Mouse (Mus musculus) heart, embryonic 16.5 days (tissue): ENCODE results near the gene Olfr372. TPM values are rescaled to one million over a fixed set of nuclear protein-coding genes. Genes with fewer than 3 reads are reported as not detected.
"Not testable (repeated sequence)": the region's sequence is repeated elsewhere in the genome, so short reads cannot be mapped to it uniquely, and the experiment has no call there.

Source experiments
- ATAC-seq: fragments of 200-750 bp; cut with Nextera tagmentation; replicated peaks from 2 replicates; pipeline ENCODE4 v1.8.0; 2017; ENCODE audit warnings: moderate number of reproducible peaks; ENCODE audit not compliant: insufficient read depth, low FRiP score; ENCODE audit errors: extremely low read depth
- H3K27ac ChIP-seq: fragments of 300-500 bp; sonication (generic); 2 replicates; pipeline ENCODE4 v1.5.1; 2014; ENCODE audit warnings: mild to moderate bottlenecking, low read length, control low read depth, moderate library complexity
- H3K27me3 ChIP-seq: fragments of 300-500 bp; sonication (generic); 2 replicates; pipeline ENCODE4 v1.6.1; 2014; ENCODE audit warnings: low read length, mixed read lengths; ENCODE audit not compliant: control insufficient read depth, insufficient read depth
- H3K36me3 ChIP-seq: fragments of 300-500 bp; sonication (generic); 2 replicates; pipeline ENCODE4 v1.6.1; 2014; ENCODE audit not compliant: control insufficient read depth, insufficient read depth
- H3K4me1 ChIP-seq: fragments of 300-500 bp; sonication (generic); 2 replicates; pipeline ENCODE4 v1.6.1; 2014; ENCODE audit warnings: low read length, mixed read lengths; ENCODE audit not compliant: control insufficient read depth, insufficient read depth
- H3K4me2 ChIP-seq: fragments of 300-500 bp; sonication (generic); 2 replicates; pipeline ENCODE4 v1.6.1; 2014; ENCODE audit warnings: low read depth, mild to moderate bottlenecking, control low read depth, low read length
- H3K4me3 ChIP-seq: fragments of 300-500 bp; sonication (generic); 2 replicates; pipeline ENCODE4 v1.5.1; 2014; ENCODE audit warnings: mild to moderate bottlenecking, control low read depth, low read length
- H3K9ac ChIP-seq: fragments of 300-500 bp; sonication (generic); 2 replicates; pipeline ENCODE4 v1.6.1; 2014; ENCODE audit warnings: low read length, control low read depth
- H3K9me3 ChIP-seq: fragments of 300-500 bp; sonication (generic); replicated peaks from 2 replicates; pipeline ENCODE4 v1.6.1; 2016; ENCODE audit warnings: low read length; ENCODE audit not compliant: control insufficient read depth
- WGBS: fragments of 180-500 bp; shearing (Covaris S2); extraction: QIAGEN DNeasy Blood & Tissue Kit; methylation state at CpG from one replicate; pipeline ENCODE4 v1.1.7; 2014; 5-methylcytosine and 5-hydroxymethylcytosine counted together
- polyA plus RNA-seq: library from polyadenylated mRNA; unstranded; fragments of >200 nt; fragmentation: Nextera tagmentation; extraction: Ambion mirVana; gene quantifications from 2 replicates; pipeline ENCODE4 v1.2.1, GENCODE M21; 2015

The Olfr372 gene
- not detected in 2 replicates for polyA plus RNA-seq

GRCm38 (mm10) chr8:72040918-72041317, at the start of gene Olfr372:
TSS of gene Olfr372 (plus strand) at chr8:72041218.
- 67% methylated on average over 4 of the region's 4 CpGs for WGBS
- H3K27ac ChIP-seq, H3K4me2 ChIP-seq, H3K9me3 ChIP-seq, ATAC-seq, H3K4me1 ChIP-seq, H3K9ac ChIP-seq, H3K4me3 ChIP-seq, H3K27me3 ChIP-seq, H3K36me3 ChIP-seq: not testable (repeated sequence)

- ATAC-seq: no peak
- no peaks in the 10 kb centered on the region for H3K9me3 ChIP-seq
- H3K27ac ChIP-seq: no peak overlapping the region
- no peaks in the 10 kb centered on the region for H3K4me1 ChIP-seq
- H3K9ac ChIP-seq: no peak overlapping the region
- H3K36me3 ChIP-seq: no peaks in the 10 kb centered on the region
- WGBS: 56% methylated on average over 1 of the region's 1 CpGs
- H3K4me3 ChIP-seq: no peak overlapping the region
- no peaks in the 10 kb centered on the region for H3K27me3 ChIP-seq
- no peak overlapping the region for H3K4me2 ChIP-seq
Observed at GRCm38 (mm10) chr8:71999434-71999833, 41.6 kb upstream of the Olfr372 start.

- Histone ChIP-seq H3K4me3 (no peak overlapping the region), H3K27me3 (no peaks in the 10 kb centered on the region), H3K4me1 (no peaks in the 10 kb centered on the region), H3K36me3 (no peaks in the 10 kb centered on the region), H3K27ac (no peak overlapping the region), H3K9me3 (no peaks in the 10 kb centered on the region), H3K4me2 (no peak overlapping the region), H3K9ac (no peak overlapping the region)
- 48% methylated on average over 3 of the region's 3 CpGs for WGBS
- no peak for ATAC-seq
Observed at GRCm38 (mm10) chr8:72000223-72000622, 40.8 kb upstream of the Olfr372 start.

- H3K4me3 ChIP-seq: no peak overlapping the region
- no peak for ATAC-seq
- no peak overlapping the region for H3K4me2 ChIP-seq
- no peak overlapping the region for H3K27ac ChIP-seq
- no peaks in the 10 kb centered on the region for H3K4me1 ChIP-seq
- H3K27me3 ChIP-seq: no peaks in the 10 kb centered on the region
- no peaks in the 10 kb centered on the region for H3K36me3 ChIP-seq
- H3K9me3 ChIP-seq: no peaks in the 10 kb centered on the region
- no peak overlapping the region for H3K9ac ChIP-seq
Observed at GRCm38 (mm10) chr8:72002942-72003341, 38.1 kb upstream of the Olfr372 start.

GRCm38 (mm10) chr8:72005912-72006311, 35.1 kb upstream of the Olfr372 start:
- Histone ChIP-seq H3K4me3 (no peak overlapping the region), H3K9ac (no peak overlapping the region), H3K36me3 (no peaks in the 10 kb centered on the region), H3K27ac (no peak overlapping the region), H3K4me2 (no peak overlapping the region), H3K4me1 (no peaks in the 10 kb centered on the region), H3K27me3 (no peaks in the 10 kb centered on the region), H3K9me3 (no peaks in the 10 kb centered on the region)
- no peak for ATAC-seq
- 66% methylated on average over 3 of the region's 3 CpGs for WGBS

- Histone ChIP-seq H3K4me3 (no peak overlapping the region), H3K9ac (no peak overlapping the region), H3K27me3 (no peaks in the 10 kb centered on the region), H3K4me2 (no peak overlapping the region), H3K4me1 (no peaks in the 10 kb centered on the region), H3K36me3 (no peaks in the 10 kb centered on the region), H3K27ac (no peak overlapping the region), H3K9me3 (no peaks in the 10 kb centered on the region)
- no peak for ATAC-seq
- 53% methylated on average over 1 of the region's 1 CpGs for WGBS
Observed at GRCm38 (mm10) chr8:72006763-72007162, 34.3 kb upstream of the Olfr372 start.

- H3K4me1 ChIP-seq: no peaks in the 10 kb centered on the region
- H3K36me3 ChIP-seq: no peaks in the 10 kb centered on the region
- H3K4me2 ChIP-seq: no peak overlapping the region
- no peaks in the 10 kb centered on the region for H3K9me3 ChIP-seq
- H3K4me3 ChIP-seq: no peak overlapping the region
- no peak for ATAC-seq
- no peak overlapping the region for H3K27ac ChIP-seq
- no peaks in the 10 kb centered on the region for H3K27me3 ChIP-seq
- 42% methylated on average over 3 of the region's 3 CpGs for WGBS
- H3K9ac ChIP-seq: no peak overlapping the region
Observed at GRCm38 (mm10) chr8:72008134-72008641, 32.8 kb upstream of the Olfr372 start.

GRCm38 (mm10) chr8:72009473-72009872, 31.5 kb upstream of the Olfr372 start, which contains the start of gene Cyp4f18:
TSS of gene Cyp4f18 (minus strand) at chr8:72009626.
- no peak for ATAC-seq
- no peak within 1 kb of the TSS for H3K4me2 ChIP-seq
- H3K27ac ChIP-seq: no peak within 1 kb of the TSS
- no peaks in the 10 kb centered on the region for H3K9me3 ChIP-seq
- WGBS: 70% methylated on average over 3 of the region's 3 CpGs
- no peaks in the 10 kb centered on the region for H3K36me3 ChIP-seq
- no peak within 1 kb of the TSS for H3K9ac ChIP-seq
- H3K4me1 ChIP-seq: no peaks in the 10 kb centered on the region
- no peaks in the 10 kb centered on the region for H3K27me3 ChIP-seq
- H3K4me3 ChIP-seq: no peak within 1 kb of the TSS

GRCm38 (mm10) chr8:72013506-72014228, 27.4 kb upstream of the Olfr372 start:
- H3K4me1 ChIP-seq, H3K9me3 ChIP-seq, H3K4me2 ChIP-seq, H3K9ac ChIP-seq, ATAC-seq, H3K4me3 ChIP-seq, H3K36me3 ChIP-seq, H3K27me3 ChIP-seq, H3K27ac ChIP-seq: not testable (repeated sequence)
- 56% methylated on average over 6 of the region's 6 CpGs for WGBS
